Mouse (Mus musculus) liver, embryonic 14.5 days (tissue): Measurements from ENCODE around the gene Amn. TPM values are rescaled to one million over a fixed set of nuclear protein-coding genes. Genes with fewer than 3 reads are reported as not detected.

ENCODE experiments used
- ATAC-seq: fragments of 200-750 bp; cut with Nextera tagmentation; 2 replicates; pipeline ENCODE4 v1.8.0; 2017; ENCODE audit warnings: moderate number of reproducible peaks, mild to moderate bottlenecking, moderate library complexity; ENCODE audit not compliant: insufficient read depth
- DNase-seq, 3 experiments: peaks; one replicate each; pipeline ENCODE4 v3.0.0-alpha.2; 2012 to 2013; ENCODE audit warnings: low read depth in 3 of 3, low spot score in 3 of 3
- H3K27ac ChIP-seq: fragments of 300-500 bp; sonication (generic); 2 replicates; pipeline ENCODE4 v1.5.1; 2014; ENCODE audit warnings: moderate library complexity, mild to moderate bottlenecking, control low read depth, inconsistent platforms
- H3K27me3 ChIP-seq: fragments of 300-500 bp; sonication (generic); 2 replicates; pipeline ENCODE4 v1.6.1; 2014; ENCODE audit warnings: mild to moderate bottlenecking, low read length, moderate library complexity; ENCODE audit not compliant: control insufficient read depth, insufficient read depth
- H3K36me3 ChIP-seq: fragments of 300-500 bp; sonication (generic); replicated peaks from 2 replicates; pipeline ENCODE4 v1.6.1; 2014; ENCODE audit warnings: low read depth; ENCODE audit not compliant: control insufficient read depth, insufficient read depth
- H3K4me1 ChIP-seq, 2 experiments: fragments of 200-500 bp in 1 of 2; fragments of 300-500 bp in 1 of 2; sonication (generic) in 1 of 2; replicated peaks; 2 replicates each; pipeline ENCODE4 v1.6.1; 2012 to 2014; ENCODE audit warnings: antibody characterized with exemption in 1 of 2, inconsistent platforms in 1 of 2, low read length in 1 of 2; ENCODE audit not compliant: control insufficient read depth in 2 of 2, insufficient read depth in 2 of 2
- H3K4me2 ChIP-seq: fragments of 300-500 bp; sonication (generic); 2 replicates; pipeline ENCODE4 v1.6.1; 2014; ENCODE audit warnings: low read depth, mild to moderate bottlenecking, control low read depth, moderate library complexity
- H3K4me3 ChIP-seq, 2 experiments: fragments of 200-500 bp in 1 of 2; fragments of 300-500 bp in 1 of 2; sonication (generic) in 1 of 2; 2 replicates each; pipeline ENCODE4 v1.5.1; 2012 to 2014; ENCODE audit warnings: low read depth in 2 of 2, low read length in 2 of 2, mild to moderate bottlenecking in 2 of 2, control low read depth in 1 of 2, inconsistent platforms in 1 of 2, moderate library complexity in 1 of 2; ENCODE audit not compliant: insufficient read depth in 1 of 2
- H3K9ac ChIP-seq: fragments of 300-500 bp; sonication (generic); replicated peaks from 2 replicates; pipeline ENCODE4 v1.6.1; 2014; ENCODE audit warnings: mild to moderate bottlenecking, control low read depth, moderate library complexity
- H3K9me3 ChIP-seq: fragments of 300-500 bp; sonication (generic); 2 replicates; pipeline ENCODE4 v1.6.1; 2016; ENCODE audit warnings: low read length, mixed read lengths; ENCODE audit not compliant: control insufficient read depth
- CTCF ChIP-seq: IDR thresholded peaks from 2 replicates; pipeline ENCODE4 v1.5.1; 2016; ENCODE audit warnings: antibody characterized with exemption, low read depth, control low read depth
- EP300 ChIP-seq: IDR thresholded peaks from 2 replicates; pipeline ENCODE4 v1.6.1; 2016; ENCODE audit warnings: antibody characterized with exemption, low read depth
- WGBS: fragments of 180-500 bp; shearing (Covaris S2); extraction: QIAGEN DNeasy Blood & Tissue Kit; methylation state at CpG from one replicate; pipeline ENCODE4 v1.1.7; 2014; ENCODE audit not compliant: insufficient replicate concordance; 5-methylcytosine and 5-hydroxymethylcytosine counted together
- polyA plus RNA-seq, 2 experiments: library from polyadenylated mRNA; depleted of rRNA in 1 of 2; stranded (reverse) in 1 of 2; unstranded in 1 of 2; fragments of >200 nt; fragmentation: Nextera tagmentation in 1 of 2; extraction: Ambion mirVana in 1 of 2; gene quantifications; 2 replicates each; pipeline versions ENCODE4 v1.2.1 to v1.2.3; 2012 to 2014

Gene Amn
- polyA plus RNA-seq, 2 experiments, result 0.61 to 0.71 TPM

DNA sequence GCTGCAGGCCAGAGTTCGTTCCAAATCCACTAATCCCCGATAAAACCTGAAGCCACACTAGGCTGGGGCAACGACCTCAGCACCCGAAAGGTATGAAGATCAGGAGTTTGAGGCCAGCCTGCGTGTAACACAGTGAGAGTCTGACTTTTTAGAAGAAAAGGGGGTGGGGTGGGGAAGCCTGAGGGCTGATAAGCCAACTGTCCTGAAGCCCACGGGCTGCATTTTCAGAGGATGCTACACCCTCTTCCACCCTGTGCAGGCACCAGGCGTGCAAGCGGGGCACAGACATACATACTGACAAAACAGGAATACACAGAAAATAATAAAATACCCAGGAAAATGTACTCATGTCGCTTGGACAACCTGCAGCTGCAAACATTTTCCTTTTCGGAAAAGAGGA is 40.9 kb downstream of the Amn start:
- Histone ChIP-seq H3K36me3 (no peaks in the 10 kb centered on the region), H3K4me2 (no peak overlapping the region), H3K27ac (no peak overlapping the region), H3K4me1 (peaks cover 0 to 12% of the 10 kb centered on the region in 2 experiments; a peak in 2 of 4 replicates), H3K9ac (no peak overlapping the region), H3K9me3 (no peaks in the 10 kb centered on the region), H3K27me3 (no peaks in the 10 kb centered on the region), H3K4me3 (no peak overlapping the region)
- peak; percentile 45; the same call in 1 of the 2 replicates for ATAC-seq
- TF ChIP-seq EP300 (no peak), CTCF (no peak)
- 40% methylated on average over 10 of the region's 10 CpGs for WGBS
- peak in 1 of 3 experiments; percentile 12 for DNase-seq

DNA sequence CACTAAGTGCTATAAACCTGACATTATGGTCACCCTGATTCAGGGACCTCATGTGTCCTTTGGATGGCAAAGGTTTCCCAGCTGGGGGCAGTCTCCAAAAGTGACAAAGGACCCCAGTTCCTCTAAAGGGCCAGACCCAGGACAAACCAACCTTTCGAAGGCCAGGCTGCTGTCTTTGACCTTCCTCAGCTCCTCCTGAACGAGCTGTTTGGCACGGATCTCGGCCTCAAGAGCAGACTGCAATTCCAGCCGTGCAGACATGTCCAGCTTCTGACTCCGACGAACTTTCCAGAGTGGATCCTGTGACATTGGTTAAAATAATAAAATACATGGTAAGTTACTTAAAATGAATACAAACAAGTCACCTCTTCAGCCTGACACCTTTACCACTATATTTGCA is 43.4 kb downstream of the Amn start:
- Histone ChIP-seq H3K27ac (no peak overlapping the region), H3K27me3 (no peaks in the 10 kb centered on the region), H3K4me3 (no peak overlapping the region), H3K9me3 (no peaks in the 10 kb centered on the region), H3K9ac (no peak overlapping the region), H3K36me3 (no peaks in the 10 kb centered on the region; the same call in 1 of the 2 replicates), H3K4me1 (peaks cover 0 to 12% of the 10 kb centered on the region in 2 experiments; a peak in 2 of 4 replicates), H3K4me2 (no peak overlapping the region)
- no peak for ATAC-seq
- TF ChIP-seq EP300 (no peak), CTCF (no peak)
- no peak for DNase-seq
- WGBS, result 78% methylated on average over 7 of the region's 7 CpGs

DNA sequence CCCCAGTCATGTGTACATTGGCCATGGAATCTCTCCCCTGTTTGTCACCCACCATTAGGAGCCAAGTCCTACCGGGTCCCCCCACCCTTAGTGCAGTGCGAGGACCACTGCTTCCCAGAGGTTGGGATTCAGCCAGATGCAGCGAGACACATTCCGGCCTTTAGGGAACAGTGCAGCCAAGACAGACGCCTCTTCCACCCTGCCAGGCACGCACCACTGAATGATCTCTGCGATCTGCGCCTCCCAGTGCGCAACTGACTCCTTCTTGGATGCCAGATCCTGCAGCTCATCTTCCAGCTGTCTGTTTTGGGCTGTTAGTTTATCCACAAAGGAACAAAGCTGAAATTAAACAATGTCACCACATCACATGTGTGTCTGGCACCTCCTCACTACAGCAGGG is 46.8 kb downstream of the Amn start:
- ATAC-seq, result no peak
- no peak overlapping the region for H3K27ac ChIP-seq
- 85% methylated on average over 9 of the region's 9 CpGs for WGBS
- H3K4me2 ChIP-seq, result no peak overlapping the region
- no peaks in the 10 kb centered on the region for H3K9me3 ChIP-seq
- no peak for DNase-seq
- H3K9ac ChIP-seq, result no peak overlapping the region
- no peaks in the 10 kb centered on the region for H3K27me3 ChIP-seq
- no peak overlapping the region for H3K4me3 ChIP-seq
- H3K36me3 ChIP-seq, result no peaks in the 10 kb centered on the region; the same call in 1 of the 2 replicates
- no peak for TF ChIP-seq EP300
- TF ChIP-seq CTCF, result no peak
- H3K4me1 ChIP-seq, result no peaks in the 10 kb centered on the region

DNA sequence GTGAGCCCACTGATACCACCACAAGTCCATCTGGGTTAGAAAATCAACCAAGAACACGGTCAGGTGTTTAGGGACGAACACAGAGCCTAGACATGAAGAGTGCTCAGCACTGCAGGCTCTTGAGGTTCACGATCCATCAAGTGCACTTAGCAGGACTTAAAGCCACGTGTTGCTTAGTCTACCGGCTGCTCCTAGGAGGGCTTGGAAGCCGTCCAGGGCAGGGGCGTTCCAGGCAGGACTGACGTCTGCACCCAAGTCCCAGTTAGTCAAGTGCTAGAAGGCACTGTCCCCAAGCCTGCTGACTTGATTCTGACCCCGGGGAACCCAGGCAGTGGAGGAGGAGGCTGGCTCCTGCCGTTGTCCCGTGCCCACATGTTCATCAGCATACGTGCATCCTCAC is 49.7 kb downstream of the Amn start:
- no peak for ATAC-seq
- TF ChIP-seq EP300, result no peak
- TF ChIP-seq CTCF, result no peak

DNA sequence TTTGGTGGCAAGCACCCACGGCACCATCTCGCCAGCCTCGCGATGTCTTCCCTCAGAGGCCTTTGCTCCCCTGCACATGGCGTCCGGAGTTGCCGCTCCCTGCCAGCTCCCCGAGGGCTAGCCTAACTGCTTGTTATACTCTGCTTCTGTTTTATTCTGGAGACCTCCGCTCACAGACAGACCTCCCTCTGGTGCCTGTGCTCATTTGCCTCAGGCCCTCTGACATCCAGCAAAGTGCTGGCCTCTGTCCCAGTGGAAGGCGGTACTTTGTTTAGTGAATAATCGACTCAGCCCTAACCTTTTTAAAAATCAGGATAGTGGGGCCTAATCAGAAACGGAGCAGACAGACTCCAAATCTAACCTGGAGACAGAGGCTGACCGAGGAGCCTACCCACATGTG is 50.9 kb downstream of the Amn start:
- no peak for ATAC-seq
- no peak overlapping the region for H3K27ac ChIP-seq
- H3K4me2 ChIP-seq, result no peak overlapping the region
- H3K4me3 ChIP-seq, result no peak overlapping the region
- H3K27me3 ChIP-seq, result no peaks in the 10 kb centered on the region
- H3K4me1 ChIP-seq, result no peaks in the 10 kb centered on the region
- H3K36me3 ChIP-seq, result no peaks in the 10 kb centered on the region; the same call in 1 of the 2 replicates
- no peak overlapping the region for H3K9ac ChIP-seq
- DNase-seq, result no peak
- no peaks in the 10 kb centered on the region for H3K9me3 ChIP-seq
- WGBS, result 86% methylated on average over 13 of the region's 13 CpGs
- TF ChIP-seq EP300, result no peak
- TF ChIP-seq CTCF, result no peak

More for the DNA sequence above, 49.7 kb downstream of the Amn start:
- no peak overlapping the region for H3K9ac ChIP-seq
- no peak overlapping the region for H3K4me3 ChIP-seq
- no peaks in the 10 kb centered on the region; the same call in 1 of the 2 replicates for H3K36me3 ChIP-seq
- no peak for DNase-seq
- no peaks in the 10 kb centered on the region for H3K27me3 ChIP-seq
- no peaks in the 10 kb centered on the region for H3K9me3 ChIP-seq
- H3K27ac ChIP-seq, result no peak overlapping the region
- no peaks in the 10 kb centered on the region for H3K4me1 ChIP-seq
- WGBS, result 76% methylated on average over 12 of the region's 12 CpGs
- no peak overlapping the region for H3K4me2 ChIP-seq
